Mouse (Mus musculus): ENCODE data around the gene Gm13287. TPM values are rescaled to one million over a fixed set of nuclear protein-coding genes. Genes with fewer than 3 reads are reported as not detected.
"Not testable (repeated sequence)": the region's sequence is repeated elsewhere in the genome, so short reads cannot be mapped to it uniquely, and the experiment has no call there.

The Gm13287 gene
- polyA plus RNA-seq (2015; fragmentation: Nextera tagmentation; extraction: Ambion mirVana), result not detected in 2 replicates

GRCm38 (mm10) chr4:88802954-88803353, at the start of gene Gm13287:
Gene Gm13287, plus strand, starts transcription at chr4:88803254.
- WGBS, result no CpG with 5 or more reads among the region's 29 CpGs
- not testable (repeated sequence) for ATAC-seq (replicated peaks; ENCODE audit: low FRiP score); H3K9ac ChIP-seq; H3K4me1 ChIP-seq; H3K27me3 ChIP-seq; H3K4me2 ChIP-seq; H3K36me3 ChIP-seq; H3K4me3 ChIP-seq (replicated peaks); H3K9me3 ChIP-seq (replicated peaks); H3K27ac ChIP-seq

DNA sequence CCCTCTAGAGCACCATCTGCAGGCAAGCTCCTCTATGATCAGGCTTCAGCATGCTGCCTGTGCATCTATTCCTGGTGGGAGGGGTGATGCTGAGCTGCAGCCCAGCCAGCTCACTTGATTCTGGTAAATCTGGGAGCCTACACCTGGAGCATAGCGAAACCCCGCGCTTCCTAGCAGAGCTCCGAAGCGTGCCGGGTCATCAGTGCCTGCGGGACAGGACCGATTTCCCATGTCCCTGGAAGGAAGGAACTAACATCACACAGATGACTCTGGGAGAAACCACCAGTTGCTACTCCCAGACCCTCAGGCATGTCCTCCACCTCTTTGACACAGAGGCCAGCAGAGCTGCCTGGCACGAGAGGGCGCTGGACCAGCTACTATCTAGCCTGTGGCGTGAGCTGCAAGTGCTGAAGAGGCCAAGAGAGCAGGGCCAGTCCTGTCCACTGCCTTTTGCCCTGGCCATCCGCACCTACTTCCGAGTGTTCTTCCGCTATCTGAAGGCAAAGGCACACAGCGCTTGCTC, 48.2 kb upstream of the Gm13287 start, which contains the start of gene Gm13271:
Gene Gm13271 (plus strand): TSS at position 51 of the 523 bp plus-strand sequence.
- not testable (repeated sequence) for H3K27ac ChIP-seq; H3K9me3 ChIP-seq (replicated peaks); H3K27me3 ChIP-seq; H3K4me3 ChIP-seq (replicated peaks); H3K9ac ChIP-seq; ATAC-seq (replicated peaks; ENCODE audit: low FRiP score); H3K4me2 ChIP-seq; H3K4me1 ChIP-seq; H3K36me3 ChIP-seq
- 82% methylated on average over 15 of the region's 15 CpGs for WGBS

DNA sequence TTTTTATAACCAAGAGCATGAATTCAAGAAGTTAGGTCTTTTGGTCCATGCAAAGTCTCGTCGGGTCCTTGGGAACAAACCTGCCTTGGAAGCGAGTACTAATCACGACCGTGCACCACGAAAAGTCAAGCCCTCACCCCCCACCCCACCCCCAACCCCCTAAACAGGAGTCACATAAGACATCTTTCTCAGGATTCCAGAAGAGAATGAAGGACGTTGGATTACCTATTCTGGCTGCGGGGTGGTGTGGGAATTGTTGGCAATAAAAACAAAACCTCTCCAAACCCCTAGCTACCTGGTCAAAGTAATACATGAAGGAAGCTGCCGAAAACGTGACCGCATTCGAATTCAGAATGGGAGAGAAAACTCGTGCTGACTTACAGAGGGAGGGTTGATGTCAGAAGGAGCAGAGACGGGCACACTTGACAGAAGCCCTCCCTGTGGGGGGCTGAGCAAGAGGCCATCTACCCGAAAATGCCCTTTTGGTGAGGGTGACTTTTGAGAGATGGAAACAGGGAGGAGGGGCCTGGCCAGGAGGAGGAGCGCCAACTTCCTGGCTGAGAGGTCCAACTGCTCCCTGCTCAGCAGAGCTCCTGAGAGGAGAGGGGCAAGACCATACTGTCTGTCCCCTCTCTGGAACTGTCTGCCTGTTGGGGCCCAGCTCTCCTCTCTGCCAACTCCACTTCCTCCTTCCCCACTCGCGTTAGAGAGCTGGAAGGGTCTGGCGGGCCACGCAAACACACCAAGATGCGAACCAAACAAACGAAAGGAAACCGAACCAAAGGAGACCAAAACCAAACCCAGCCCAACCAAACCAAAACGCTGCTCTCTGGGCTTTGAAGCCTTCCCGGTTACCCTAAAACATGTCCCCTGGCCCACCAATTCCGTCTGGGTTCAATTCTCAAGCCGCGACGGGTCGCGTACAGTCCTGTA, 46.2 kb upstream of the Gm13287 start:
- not testable (repeated sequence) for H3K4me1 ChIP-seq; H3K36me3 ChIP-seq; ATAC-seq (replicated peaks; ENCODE audit: low FRiP score); H3K27me3 ChIP-seq; H3K9me3 ChIP-seq (replicated peaks)
- H3K9ac ChIP-seq, result peak overlapping the region; percentile 66
- 8% methylated on average over 29 of the region's 31 CpGs for WGBS
- peak overlapping the region; percentile 97 for H3K27ac ChIP-seq
- H3K4me3 ChIP-seq (replicated peaks), result peak overlapping the region; percentile 56
- H3K4me2 ChIP-seq, result peak overlapping the region; percentile 83

DNA sequence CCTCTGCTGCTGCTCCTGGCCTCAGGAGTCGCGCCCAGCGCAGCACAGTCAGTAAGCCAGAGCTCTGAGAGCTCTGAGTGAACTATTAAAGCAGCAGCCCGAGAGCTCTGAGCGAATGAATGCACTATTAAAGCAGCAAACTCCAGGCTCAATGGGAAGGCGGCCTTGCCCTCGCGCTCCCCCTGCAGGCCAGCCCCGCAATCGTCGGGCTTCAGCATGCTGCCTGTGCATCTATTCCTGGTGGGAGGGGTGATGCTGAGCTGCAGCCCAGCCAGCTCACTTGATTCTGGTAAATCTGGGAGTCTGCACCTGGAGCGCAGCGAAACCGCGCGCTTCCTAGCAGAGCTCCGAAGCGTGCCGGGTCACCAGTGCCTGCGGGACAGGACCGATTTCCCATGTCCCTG, 45.4 kb upstream of the Gm13287 start:
- ATAC-seq (replicated peaks; ENCODE audit: low FRiP score), result peak; percentile 100
- peak overlapping the region; percentile 56 for H3K4me3 ChIP-seq (replicated peaks)
- H3K9ac ChIP-seq, result peak overlapping the region; percentile 66; the same call in 1 of the 2 replicates
- H3K36me3 ChIP-seq; H3K9me3 ChIP-seq (replicated peaks); H3K27me3 ChIP-seq; H3K4me1 ChIP-seq: not testable (repeated sequence)
- H3K27ac ChIP-seq, result peak overlapping the region; percentile 97
- peak overlapping the region; percentile 83 for H3K4me2 ChIP-seq
- WGBS, result 0% methylated on average over 21 of the region's 21 CpGs

DNA sequence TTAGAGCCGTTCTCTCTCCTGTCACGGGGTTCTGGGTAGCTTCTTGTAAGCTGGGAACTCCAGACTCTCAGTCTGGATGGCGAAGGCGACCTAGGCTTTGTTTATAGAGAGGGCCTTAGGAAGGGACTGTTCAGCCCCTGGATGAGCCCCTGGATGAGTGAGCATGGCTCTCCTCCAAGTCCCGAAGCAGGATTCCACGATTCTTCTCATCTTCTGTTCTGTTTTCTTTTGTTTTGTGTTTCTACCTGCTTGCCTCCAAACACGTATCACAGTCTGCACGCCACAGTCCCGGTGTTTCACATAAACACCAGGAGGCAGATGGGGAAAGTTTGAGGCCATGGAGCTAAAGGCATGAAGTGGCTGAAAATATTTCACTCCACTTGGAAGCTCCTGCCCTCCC, 44.3 kb upstream of the Gm13287 start:
- H3K4me2 ChIP-seq; H3K36me3 ChIP-seq; H3K4me3 ChIP-seq (replicated peaks); H3K9me3 ChIP-seq (replicated peaks); H3K4me1 ChIP-seq; ATAC-seq (replicated peaks; ENCODE audit: low FRiP score); H3K27me3 ChIP-seq; H3K9ac ChIP-seq; H3K27ac ChIP-seq: not testable (repeated sequence)
- WGBS, result 90% methylated on average over 9 of the region's 9 CpGs

GRCm38 (mm10) chr4:88759610-88760268, 43.3 kb upstream of the Gm13287 start, which contains the start of gene Gm13283:
Gene Gm13283, plus strand, starts transcription at chr4:88760119.
- Histone ChIP-seq H3K4me2 (peak within 1 kb of the TSS; percentile 54), H3K27ac (peak within 1 kb of the TSS; percentile 82), H3K4me3 (replicated peaks) (peak within 1 kb of the TSS; percentile 34)
- not testable (repeated sequence) for H3K36me3 ChIP-seq; H3K9me3 ChIP-seq (replicated peaks); ATAC-seq (replicated peaks; ENCODE audit: low FRiP score); H3K4me1 ChIP-seq; H3K27me3 ChIP-seq; H3K9ac ChIP-seq
- WGBS, result 21% methylated on average over 10 of the region's 14 CpGs

- under 1% methylated on average over 23 of the region's 28 CpGs for WGBS
- H3K27me3 ChIP-seq; H3K9ac ChIP-seq; H3K9me3 ChIP-seq (replicated peaks); H3K36me3 ChIP-seq; H3K4me1 ChIP-seq; ATAC-seq (replicated peaks; ENCODE audit: low FRiP score): not testable (repeated sequence)
- peak overlapping the region; percentile 34 for H3K4me3 ChIP-seq (replicated peaks)
- peak overlapping the region; percentile 82 for H3K27ac ChIP-seq
- peak overlapping the region; percentile 54 for H3K4me2 ChIP-seq
Measured at GRCm38 (mm10) chr4:88760431-88760830, 42.6 kb upstream of the Gm13287 start.

- 74% methylated on average over 6 of the region's 8 CpGs for WGBS
- H3K27ac ChIP-seq; ATAC-seq (replicated peaks; ENCODE audit: low FRiP score); H3K27me3 ChIP-seq; H3K9ac ChIP-seq; H3K36me3 ChIP-seq; H3K9me3 ChIP-seq (replicated peaks); H3K4me3 ChIP-seq (replicated peaks); H3K4me1 ChIP-seq; H3K4me2 ChIP-seq: not testable (repeated sequence)
Measured at GRCm38 (mm10) chr4:88761776-88762175, 41.3 kb upstream of the Gm13287 start.

- H3K4me2 ChIP-seq, result peak overlapping the region; percentile 53; the same call in 1 of the 2 replicates
- 51% methylated on average over 9 of the region's 9 CpGs for WGBS
- not testable (repeated sequence) for H3K36me3 ChIP-seq; H3K4me3 ChIP-seq (replicated peaks); H3K27me3 ChIP-seq; H3K9me3 ChIP-seq (replicated peaks); H3K27ac ChIP-seq; H3K4me1 ChIP-seq; H3K9ac ChIP-seq; ATAC-seq (replicated peaks; ENCODE audit: low FRiP score)
Measured at GRCm38 (mm10) chr4:88762341-88762740, 40.7 kb upstream of the Gm13287 start.

DNA sequence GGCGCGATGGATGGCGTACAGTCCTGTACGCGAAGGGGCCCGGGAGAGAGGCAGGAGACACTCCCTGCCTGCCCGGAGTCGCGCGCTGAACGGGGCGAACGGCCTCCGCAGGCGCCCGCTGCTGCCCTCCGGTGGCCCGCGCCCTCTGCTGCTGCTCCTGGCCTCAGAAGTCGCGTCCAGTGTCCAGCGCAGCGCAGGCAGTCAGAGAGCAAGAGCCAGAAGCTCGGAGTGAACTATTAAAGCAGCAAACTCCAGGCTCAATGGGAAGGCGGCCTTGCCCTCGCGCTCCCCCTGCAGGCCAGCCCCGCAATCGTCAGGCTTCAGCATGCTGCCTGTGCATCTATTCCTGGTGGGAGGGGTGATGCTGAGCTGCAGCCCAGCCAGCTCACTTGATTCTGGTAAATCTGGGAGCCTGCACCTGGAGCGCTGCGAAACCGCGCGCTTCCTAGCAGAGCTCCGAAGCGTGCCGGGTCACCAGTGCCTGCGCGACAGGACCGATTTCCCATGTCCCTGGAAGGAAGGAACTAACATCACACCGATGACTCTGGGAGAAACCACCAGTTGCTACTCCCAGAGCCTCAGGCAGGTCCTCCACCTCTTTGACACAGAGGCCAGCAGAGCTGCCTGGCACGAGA, 39.6 kb upstream of the Gm13287 start:
- ATAC-seq (replicated peaks; ENCODE audit: low FRiP score); H3K27me3 ChIP-seq; H3K9ac ChIP-seq; H3K36me3 ChIP-seq; H3K4me1 ChIP-seq; H3K9me3 ChIP-seq (replicated peaks): not testable (repeated sequence)
- WGBS, result 3% methylated on average over 36 of the region's 42 CpGs
- peak overlapping the region; percentile 51 for H3K4me2 ChIP-seq
- H3K4me3 ChIP-seq (replicated peaks), result peak overlapping the region; percentile 33
- peak overlapping the region; percentile 58; the same call in 1 of the 2 replicates for H3K27ac ChIP-seq

GRCm38 (mm10) chr4:88773534-88773933, 29.5 kb upstream of the Gm13287 start, which contains the start of gene Gm13290:
Gene Gm13290, plus strand, starts transcription at chr4:88773834.
- ATAC-seq (replicated peaks; ENCODE audit: low FRiP score); H3K9ac ChIP-seq; H3K4me2 ChIP-seq; H3K27me3 ChIP-seq; H3K36me3 ChIP-seq; H3K9me3 ChIP-seq (replicated peaks); H3K27ac ChIP-seq; H3K4me3 ChIP-seq (replicated peaks); H3K4me1 ChIP-seq: not testable (repeated sequence)
- no CpG with 5 or more reads among the region's 32 CpGs for WGBS

Data from kidney, embryonic 15.5 days (tissue).